Mouse (Mus musculus) midbrain, embryonic 14.5 days (tissue): ENCODE data around the gene Mrgprf. TPM values are rescaled to one million over a fixed set of nuclear protein-coding genes. Genes with fewer than 3 reads are reported as not detected.

ENCODE experiments used
- ATAC-seq: fragments of 200-750 bp; cut with Nextera tagmentation; 2 replicates; pipeline ENCODE4 v1.8.0; 2017; ENCODE audit warnings: moderate number of reproducible peaks, moderate library complexity; ENCODE audit not compliant: low FRiP score, low TSS enrichment
- DNase-seq: peaks from one replicate; pipeline ENCODE4 v3.0.0-alpha.2; 2015
- H3K27ac ChIP-seq: fragments of 300-500 bp; sonication (generic); replicated peaks from 2 replicates; pipeline ENCODE4 v1.5.1; 2014; ENCODE audit warnings: mild to moderate bottlenecking, low read depth, low read length, moderate library complexity
- H3K27me3 ChIP-seq: fragments of 300-500 bp; sonication (generic); 2 replicates; pipeline ENCODE4 v1.6.1; 2014; ENCODE audit warnings: low read length, control low read depth, mixed read lengths; ENCODE audit not compliant: control insufficient read depth, insufficient read depth
- H3K36me3 ChIP-seq: fragments of 300-500 bp; sonication (generic); 2 replicates; pipeline ENCODE4 v1.6.1; 2014; ENCODE audit warnings: low read length, control low read depth; ENCODE audit not compliant: control insufficient read depth, insufficient read depth
- H3K4me1 ChIP-seq: fragments of 300-500 bp; sonication (generic); 2 replicates; pipeline ENCODE4 v1.6.1; 2014; ENCODE audit warnings: mild to moderate bottlenecking, antibody characterized with exemption, low read length, control low read depth; ENCODE audit not compliant: control insufficient read depth, insufficient read depth
- H3K4me2 ChIP-seq: fragments of 300-500 bp; sonication (generic); 2 replicates; pipeline ENCODE4 v1.6.1; 2014; ENCODE audit warnings: mild to moderate bottlenecking, low read length, moderate library complexity
- H3K4me3 ChIP-seq: fragments of 300-500 bp; sonication (generic); replicated peaks from 2 replicates; pipeline ENCODE4 v1.5.1; 2014; ENCODE audit warnings: low read depth, low read length
- H3K9ac ChIP-seq: fragments of 300-500 bp; sonication (generic); replicated peaks from 2 replicates; pipeline ENCODE4 v1.6.1; 2014; ENCODE audit warnings: mild to moderate bottlenecking, low read length, moderate library complexity
- H3K9me3 ChIP-seq: fragments of 300-500 bp; sonication (generic); 2 replicates; pipeline ENCODE4 v1.6.1; 2016; ENCODE audit warnings: low read length, control low read depth, mixed read lengths; ENCODE audit not compliant: control insufficient read depth
- WGBS: fragments of 180-500 bp; shearing (Covaris S2); extraction: QIAGEN DNeasy Blood & Tissue Kit; methylation state at CpG from one replicate; pipeline ENCODE4 v1.1.7; 2014; 5-methylcytosine and 5-hydroxymethylcytosine counted together
- polyA plus RNA-seq: library from polyadenylated mRNA; unstranded; fragments of >200 nt; fragmentation: Nextera tagmentation; extraction: Ambion mirVana; gene quantifications from 2 replicates; pipeline ENCODE4 v1.2.1, GENCODE M21; 2014

The Mrgprf gene
- polyA plus RNA-seq, 1 experiment from 2014 or later: 3.5 TPM

DNA sequence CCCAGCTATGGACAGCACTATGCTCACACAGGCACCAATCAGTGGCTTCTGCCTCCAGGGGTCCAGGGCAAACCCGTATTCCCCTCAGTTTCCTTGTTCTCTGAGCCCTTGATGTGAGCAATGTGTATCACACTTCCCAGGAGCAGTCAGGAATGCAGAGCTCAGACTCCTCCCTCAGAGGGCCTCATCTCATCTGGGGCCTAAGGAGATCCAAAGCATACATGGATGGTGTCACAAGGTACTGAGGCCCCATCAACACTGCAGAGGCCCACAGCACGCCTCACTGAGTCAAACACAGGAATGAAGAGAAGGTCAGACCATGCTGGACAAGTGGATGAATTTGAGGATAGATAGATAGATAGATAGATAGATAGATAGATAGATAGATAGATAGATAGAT is 7.9 kb upstream of the Mrgprf start:
- 76% methylated on average over 2 of the region's 2 CpGs for WGBS
- Histone ChIP-seq H3K27ac (no peak overlapping the region), H3K27me3 (no peaks in the 10 kb centered on the region), H3K9ac (no peak overlapping the region), H3K4me2 (no peak overlapping the region), H3K36me3 (no peaks in the 10 kb centered on the region), H3K4me3 (no peak overlapping the region), H3K9me3 (no peaks in the 10 kb centered on the region), H3K4me1 (no peaks in the 10 kb centered on the region)
- DNase-seq (no peak), ATAC-seq (no peak)

- H3K4me3 ChIP-seq: no peak overlapping the region
- 40% methylated on average over 6 of the region's 6 CpGs for WGBS
- H3K27me3 ChIP-seq: no peaks in the 10 kb centered on the region
- no peak for DNase-seq
- no peak for ATAC-seq
- no peaks in the 10 kb centered on the region for H3K36me3 ChIP-seq
- no peaks in the 10 kb centered on the region for H3K4me1 ChIP-seq
- no peak overlapping the region for H3K9ac ChIP-seq
- no peaks in the 10 kb centered on the region for H3K9me3 ChIP-seq
- H3K27ac ChIP-seq: no peak overlapping the region
- H3K4me2 ChIP-seq: no peak overlapping the region
Observed at GRCm38 (mm10) chr7:145293859-145294258, 6.8 kb upstream of the Mrgprf start.

- DNase-seq: no peak
Observed at GRCm38 (mm10) chr7:145298666-145299490, 1.8 kb upstream of the Mrgprf start.

GRCm38 (mm10) chr7:145299562-145300320 is 887 bp upstream of the Mrgprf start:
- no peak for ATAC-seq
- Histone ChIP-seq H3K36me3 (no peaks in the 10 kb centered on the region), H3K27ac (no peak overlapping the region), H3K4me2 (no peak overlapping the region), H3K4me3 (no peak overlapping the region), H3K9me3 (no peaks in the 10 kb centered on the region), H3K9ac (no peak overlapping the region), H3K4me1 (no peaks in the 10 kb centered on the region; the same call in 1 of the 2 replicates), H3K27me3 (no peaks in the 10 kb centered on the region)
- 76% methylated on average over 7 of the region's 7 CpGs for WGBS
- DNase-seq: peak; percentile 3

More at GRCm38 (mm10) chr7:145298666-145299490, 1.8 kb upstream of the Mrgprf start:
- Histone ChIP-seq H3K4me3 (no peak overlapping the region), H3K27me3 (no peaks in the 10 kb centered on the region), H3K36me3 (no peaks in the 10 kb centered on the region), H3K27ac (no peak overlapping the region), H3K4me2 (no peak overlapping the region), H3K4me1 (no peaks in the 10 kb centered on the region; the same call in 1 of the 2 replicates), H3K9me3 (no peaks in the 10 kb centered on the region), H3K9ac (no peak overlapping the region)
- WGBS: 61% methylated on average over 3 of the region's 3 CpGs
- ATAC-seq: no peak

DNA sequence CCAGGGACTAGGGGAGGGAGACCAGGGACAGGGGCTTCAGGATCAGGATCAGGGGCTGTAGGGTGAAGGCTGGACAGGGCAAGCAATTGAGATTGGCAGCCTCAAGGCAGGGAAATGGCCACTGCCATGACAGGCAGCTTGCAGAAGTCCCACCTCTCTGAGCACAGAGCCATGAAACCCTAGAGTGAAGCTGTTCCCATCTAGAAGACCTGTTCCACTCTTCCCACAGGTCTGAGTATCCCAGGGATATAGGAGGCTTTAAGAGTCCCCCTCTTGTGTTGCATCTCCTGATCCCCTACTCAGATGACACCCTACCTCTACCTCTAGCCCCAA is 346 bp downstream of the Mrgprf start:
- Histone ChIP-seq H3K4me1 (no peaks in the 10 kb centered on the region; the same call in 1 of the 2 replicates), H3K9ac (no peak overlapping the region), H3K4me3 (no peak overlapping the region), H3K4me2 (no peak overlapping the region), H3K36me3 (no peaks in the 10 kb centered on the region), H3K27me3 (no peaks in the 10 kb centered on the region), H3K27ac (no peak overlapping the region), H3K9me3 (no peaks in the 10 kb centered on the region)
- ATAC-seq: no peak
- no peak for DNase-seq

DNA sequence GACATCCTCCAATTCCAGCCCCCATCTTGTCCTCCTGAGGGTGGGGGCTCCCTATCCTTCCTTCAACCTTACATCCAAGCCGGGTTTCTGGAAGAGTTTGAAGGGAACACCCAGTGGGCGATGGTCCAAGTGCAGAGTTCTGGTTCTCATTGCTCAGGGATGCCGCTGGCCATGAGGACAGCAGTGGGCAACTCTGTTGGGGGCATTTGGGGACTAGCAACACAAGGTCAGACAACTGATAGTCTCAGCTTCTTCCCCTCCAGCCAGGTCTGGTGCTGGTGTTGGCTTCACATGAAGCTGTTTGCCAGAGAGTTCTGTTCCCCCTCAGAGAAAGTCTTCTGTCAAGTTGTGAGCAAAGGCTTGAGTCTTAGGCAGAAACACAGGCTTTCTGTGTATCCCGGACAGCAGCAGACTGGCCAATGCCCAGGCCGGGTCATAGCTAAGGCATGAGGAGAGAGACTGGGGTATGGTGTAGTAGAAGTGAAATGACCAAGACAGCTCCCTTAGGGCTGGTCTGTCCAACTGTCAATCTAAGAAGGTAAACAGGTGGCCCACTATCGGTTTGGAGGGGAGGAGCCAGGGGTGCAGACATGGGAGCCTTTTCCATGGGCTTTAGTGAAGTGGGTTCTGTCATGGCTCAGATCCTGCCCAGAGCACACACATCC is 845 bp downstream of the Mrgprf start:
- Histone ChIP-seq H3K27ac (no peak overlapping the region), H3K27me3 (no peaks in the 10 kb centered on the region), H3K9me3 (no peaks in the 10 kb centered on the region), H3K4me1 (no peaks in the 10 kb centered on the region; the same call in 1 of the 2 replicates), H3K4me2 (no peak overlapping the region), H3K36me3 (no peaks in the 10 kb centered on the region), H3K4me3 (no peak overlapping the region), H3K9ac (no peak overlapping the region)
- no peak for DNase-seq
- 92% methylated on average over 6 of the region's 6 CpGs for WGBS
- no peak for ATAC-seq

DNA sequence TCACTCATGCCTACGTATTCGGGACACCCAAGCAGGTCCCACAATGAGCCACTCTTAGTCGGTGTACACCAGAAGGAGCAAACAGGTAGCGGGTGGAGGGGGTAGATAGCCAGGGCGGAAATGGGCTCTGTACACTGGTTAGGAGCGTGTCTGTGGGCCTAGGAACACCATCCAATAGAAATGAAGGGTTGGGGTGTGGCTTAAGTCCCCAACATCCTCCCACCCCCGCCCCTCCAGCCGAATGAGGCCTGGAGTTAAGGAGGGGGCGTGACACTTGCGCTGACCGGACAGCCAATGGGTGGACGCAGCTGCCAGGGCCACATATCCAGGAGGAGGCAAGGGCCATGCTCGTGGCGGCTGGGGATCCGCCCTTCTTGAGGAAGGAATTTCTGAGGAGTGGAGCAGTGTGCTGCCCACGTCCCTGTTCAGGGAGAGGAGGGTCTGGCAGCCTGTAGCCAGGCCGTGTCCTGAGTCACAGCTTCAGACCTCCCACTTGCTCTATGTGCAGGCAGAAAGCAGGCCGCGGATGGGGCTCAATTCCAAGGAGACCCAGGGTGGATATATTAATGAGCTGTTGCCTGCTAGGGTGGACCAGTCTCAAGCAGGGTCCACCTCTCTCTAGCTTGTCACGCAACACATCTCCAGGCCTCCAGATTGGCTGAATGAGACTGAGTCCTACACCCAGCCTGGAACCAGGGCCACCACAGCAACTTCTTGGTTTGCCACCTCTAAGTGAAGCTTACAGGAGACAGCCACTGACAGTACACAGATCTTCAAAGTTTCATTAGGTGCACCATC is 2.1 kb downstream of the Mrgprf start:
- no peaks in the 10 kb centered on the region for H3K36me3 ChIP-seq
- ATAC-seq (peak; percentile 68), DNase-seq (peak; percentile 69)
- H3K9me3 ChIP-seq: no peaks in the 10 kb centered on the region
- no peak overlapping the region for H3K9ac ChIP-seq
- peak overlapping the region; percentile 15; the same call in 1 of the 2 replicates for H3K4me3 ChIP-seq
- H3K4me1 ChIP-seq: no peaks in the 10 kb centered on the region; the same call in 1 of the 2 replicates
- WGBS: 7% methylated on average over 20 of the region's 20 CpGs
- peak overlapping the region; percentile 45 for H3K4me2 ChIP-seq
- no peaks in the 10 kb centered on the region for H3K27me3 ChIP-seq
- no peak overlapping the region for H3K27ac ChIP-seq

DNA sequence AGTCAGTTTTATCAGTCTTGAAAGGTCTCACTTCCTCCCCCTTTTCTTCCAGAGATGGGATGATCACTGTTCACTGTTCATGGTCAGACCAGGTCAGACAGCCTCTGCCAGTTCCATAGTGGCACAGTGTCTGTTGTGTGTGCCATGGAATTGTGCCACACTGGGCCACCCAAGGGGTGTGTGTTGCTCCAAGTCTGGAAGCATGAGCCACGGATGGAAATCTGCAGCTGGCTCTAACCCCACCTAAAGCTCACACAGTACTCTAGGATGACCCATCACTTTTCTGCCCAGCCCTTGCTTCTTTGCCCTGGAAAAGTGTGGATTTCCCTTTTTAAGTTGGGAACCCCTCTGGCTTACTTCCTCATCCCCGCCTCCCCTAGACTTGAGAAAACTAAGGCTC is 3.5 kb downstream of the Mrgprf start:
- H3K4me2 ChIP-seq: no peak overlapping the region
- DNase-seq (no peak), ATAC-seq (no peak)
- no peaks in the 10 kb centered on the region for H3K27me3 ChIP-seq
- WGBS: 85% methylated on average over 2 of the region's 2 CpGs
- H3K27ac ChIP-seq: no peak overlapping the region
- H3K9ac ChIP-seq: no peak overlapping the region
- H3K9me3 ChIP-seq: no peaks in the 10 kb centered on the region
- H3K4me3 ChIP-seq: no peak overlapping the region
- H3K4me1 ChIP-seq: no peaks in the 10 kb centered on the region; the same call in 1 of the 2 replicates
- H3K36me3 ChIP-seq: no peaks in the 10 kb centered on the region
